Mouse (Mus musculus): ENCODE data around the gene Fbll1.

GRCm38 (mm10) chr11:35844299-35844698 is 45.6 kb upstream of the Fbll1 start:
- TF ChIP-seq CTCF (IDR thresholded peaks at IDR 0.05; ENCODE audit: insufficient read depth, low read length): no peak
- TF ChIP-seq POLR2A (IDR thresholded peaks at IDR 0.05; ENCODE audit: borderline replicate concordance, extremely low read depth, low read depth, low read length): no peak

All from lung, adult 2 months (tissue).